ENCODE assay signal across 23 mouse cellular contexts in genomic region chr4:82371471-82371870, GRCm38 (mm10).
DNase-seq lines count a peak whose midpoint lies in the region; ATAC-seq and TF ChIP-seq lines count a peak whose summit lies in the region.
"Had no signal": no experiment of that assay in that cellular context is flagged by ENCODE, and none has a peak within 500 bp of the region (broad histone marks: within the 10 kb centered on the region; RNA-seq: fewer than 3 reads in every experiment).

No protein-coding gene starts in this region.

- no peak overlapping the region for H3K4me3 ChIP-seq in kidney, adult 2 months (ENCODE audit: insufficient read depth, low read depth, low read length)
- H3K4me3 ChIP-seq in kidney, embryonic 16.5 days (ENCODE audit: low read length) = no peak overlapping the region
- H3K4me3 ChIP-seq: embryonic facial prominence, embryonic 10.5 days; embryonic facial prominence, embryonic 12.5 days; forebrain, embryonic 13.5 days; forebrain, embryonic 15.5 days had no signal

- peaks cover 6% of the 10 kb centered on the region for H3K4me1 ChIP-seq in kidney, adult 2 months (ENCODE audit: control insufficient read depth, insufficient read depth, low read length)
- 0 out of 2 replicates have a peak, but pooled peaks cover 6% of the 10 kb centered on the region for H3K4me1 ChIP-seq in kidney, embryonic 16.5 days (ENCODE audit: insufficient read depth, low read length)

- intact Hi-C loops in heart, postnatal 14 days (cut with DNase I) = no loop called here

- no peak for TF ChIP-seq CTCF in kidney, adult 2 months (conservative IDR thresholded peaks at IDR 0.05; ENCODE audit: insufficient read depth, insufficient read length, low read depth, low read length)

- TF ChIP-seq POLR2A in kidney, adult 2 months (IDR thresholded peaks at IDR 0.05; ENCODE audit: low read depth, low read length) = no peak

- DNase-seq in heart, adult 11 months = peak; percentile 62
- no peak for DNase-seq in heart, postnatal 14 days
- DNase-seq in kidney, adult 2 months = peak; percentile 88
- DNase-seq in kidney, postnatal 25 days = no peak
- peak; percentile 78 for DNase-seq in kidney, adult 9 months
- DNase-seq: adrenal gland, adult 8-10 months; adrenal gland, postnatal 14 days; adrenal gland, postnatal 36 days; B cell, adult 2 months; cerebellum, adult 11-12 months; cerebellum, adult 2 months; cerebellum, adult 9-10 months; cerebellum, postnatal 10 days had no signal

- no peak overlapping the region for H3K9ac ChIP-seq in kidney, embryonic 16.5 days (replicated peaks; ENCODE audit: low read length)
- H3K9ac ChIP-seq: embryonic facial prominence, embryonic 12.5 days; forebrain, embryonic 13.5 days; forebrain, embryonic 15.5 days had no signal

- H3K27ac ChIP-seq in kidney, adult 2 months (ENCODE audit: insufficient read depth, low read depth, low read length) = peak overlapping the region; percentile 60
- no peak overlapping the region for H3K27ac ChIP-seq in kidney, embryonic 16.5 days (ENCODE audit: low read length)
- H3K27ac ChIP-seq: embryonic facial prominence, embryonic 10.5 days; embryonic facial prominence, embryonic 12.5 days; forebrain, embryonic 13.5 days; forebrain, embryonic 15.5 days had no signal

- 56% methylated on average over 4 of the region's 4 CpGs for WGBS in kidney, adult 2 months
- WGBS in kidney, embryonic 16.5 days = 84% methylated on average over 4 of the region's 4 CpGs

- no peaks in the 10 kb centered on the region for H3K27me3 ChIP-seq in kidney, adult 2 months (replicated peaks; ENCODE audit: control insufficient read depth, insufficient read depth, low read length)
- no peaks in the 10 kb centered on the region for H3K27me3 ChIP-seq in kidney, embryonic 16.5 days (ENCODE audit: insufficient read depth, low read length)
- H3K27me3 ChIP-seq: CH12.LX; embryonic facial prominence, embryonic 12.5 days; forebrain, embryonic 13.5 days; forebrain, embryonic 15.5 days; Patski had no signal

- ATAC-seq in kidney, embryonic 16.5 days (ENCODE audit: low FRiP score, low TSS enrichment) = no peak
- ATAC-seq: activated CD4-positive, CD25-positive, alpha-beta regulatory T cell, adult 4 months; CD4-positive, CD25-positive, alpha-beta regulatory T cell, adult 4 months; forebrain, embryonic 13.5 days; forebrain, embryonic 15.5 days; Patski had no signal

- no peaks in the 10 kb centered on the region for H3K36me3 ChIP-seq in kidney, adult 2 months (ENCODE audit: control insufficient read depth, insufficient read depth, low read length)
- H3K36me3 ChIP-seq in kidney, embryonic 16.5 days (ENCODE audit: insufficient read depth, low read length) = no peaks in the 10 kb centered on the region
- H3K36me3 ChIP-seq: embryonic facial prominence, embryonic 10.5 days; forebrain, embryonic 15.5 days; G1E had no signal

- H3K9me3 ChIP-seq in kidney, embryonic 16.5 days (ENCODE audit: low read length) = no peaks in the 10 kb centered on the region
- H3K9me3 ChIP-seq: embryonic facial prominence, embryonic 10.5 days; embryonic facial prominence, embryonic 12.5 days; forebrain, embryonic 13.5 days; forebrain, embryonic 15.5 days had no signal

- no peak overlapping the region for H3K4me2 ChIP-seq in kidney, embryonic 16.5 days (replicated peaks; ENCODE audit: low read depth, low read length)
- H3K4me2 ChIP-seq: embryonic facial prominence, embryonic 12.5 days; forebrain, embryonic 13.5 days; forebrain, embryonic 15.5 days had no signal

Comparison
In these comparisons a context has a peak if more than half of its experiments do, and no peak if none do; other contexts are left out.
1. DNase-seq: peak in heart, adult 11 months (single experiment), kidney, adult 2 months (single experiment) and kidney, adult 9 months (single experiment); none in heart, postnatal 14 days (0 of 2) and kidney, postnatal 25 days (0 of 2).